ENCODE assay signal across 24 mouse cellular contexts in the genomic region with DNA sequence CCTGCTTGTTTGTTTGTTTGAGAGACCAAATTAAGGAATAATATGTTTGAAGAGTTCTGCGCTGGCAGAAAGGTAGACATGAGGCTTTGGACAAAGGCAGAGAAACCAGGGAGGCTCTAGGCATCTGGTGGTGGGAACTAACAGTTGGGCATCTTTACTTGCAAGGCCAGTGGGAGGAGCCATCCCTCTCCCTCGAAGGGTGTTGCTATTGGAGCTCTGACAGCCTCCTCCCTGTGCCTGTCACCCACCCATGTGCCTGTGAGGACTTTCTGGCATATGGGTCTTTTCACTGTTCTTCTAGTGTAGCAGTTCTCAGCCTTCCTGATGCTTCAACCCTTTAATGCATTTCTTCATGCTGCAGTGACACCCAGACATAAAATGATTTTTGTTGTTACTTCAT.
DNase-seq lines count a peak whose midpoint lies in the region; ATAC-seq and TF ChIP-seq lines count a peak whose summit lies in the region.
"Had no signal": no experiment of that assay in that cellular context is flagged by ENCODE, and none has a peak within 500 bp of the region (broad histone marks: within the 10 kb centered on the region; RNA-seq: fewer than 3 reads in every experiment).

No protein-coding gene starts in this region.

- H3K9ac ChIP-seq in forebrain, embryonic 14.5 days (ENCODE audit: low read length), result no peak overlapping the region
- H3K9ac ChIP-seq in forebrain, postnatal 0 days, result no peak overlapping the region
- H3K9ac ChIP-seq: embryonic facial prominence, embryonic 13.5 days; heart, embryonic 15.5 days; hindbrain, embryonic 15.5 days; limb, embryonic 13.5 days; liver, embryonic 12.5 days had no signal

- H3K9me3 ChIP-seq in forebrain, embryonic 14.5 days (replicated peaks; ENCODE audit: control insufficient read depth, low read length), result no peaks in the 10 kb centered on the region
- H3K9me3 ChIP-seq in forebrain, postnatal 0 days (ENCODE audit: low read length), result no peaks in the 10 kb centered on the region
- H3K9me3 ChIP-seq: embryonic facial prominence, embryonic 13.5 days; heart, embryonic 15.5 days; hindbrain, embryonic 15.5 days; limb, embryonic 13.5 days; liver, embryonic 12.5 days had no signal

- ATAC-seq in forebrain, embryonic 14.5 days, result peak; percentile 73
- no peak for ATAC-seq in forebrain, postnatal 0 days
- ATAC-seq: CD4-positive, CD25-positive, alpha-beta regulatory T cell, adult 4 months; liver, embryonic 12.5 days had no signal

- WGBS in forebrain, embryonic 14.5 days, result 55% methylated on average over 2 of the region's 2 CpGs
- WGBS in forebrain, postnatal 0 days, result 50% methylated on average over 2 of the region's 2 CpGs
- 58% methylated on average over 2 of the region's 2 CpGs for whole genome bisulfite sequencing in thymus, adult 2 months

- H3K4me3 ChIP-seq in forebrain, embryonic 14.5 days (ENCODE audit: low read depth, low read length), result no peak overlapping the region
- no peak overlapping the region for H3K4me3 ChIP-seq in forebrain, postnatal 0 days (ENCODE audit: low read depth, low read length)
- no peak overlapping the region for H3K4me3 ChIP-seq in myocyte
- no peak overlapping the region for H3K4me3 ChIP-seq in thymus, adult 2 months (ENCODE audit: control insufficient read depth, insufficient read depth, low read length)
- H3K4me3 ChIP-seq: embryonic facial prominence, embryonic 13.5 days; erythroblast, embryonic 14.5 days; gastrocnemius, adult 2 months; heart, embryonic 15.5 days; hindbrain, embryonic 15.5 days; limb, embryonic 13.5 days; liver, embryonic 12.5 days had no signal

- no peaks in the 10 kb centered on the region for H3K79me2 ChIP-seq in myocyte (ENCODE audit: control insufficient read depth, insufficient read depth)

- no peaks in the 10 kb centered on the region for H3K27me3 ChIP-seq in forebrain, embryonic 14.5 days (replicated peaks; ENCODE audit: control insufficient read depth, insufficient read depth, low read length)
- no peaks in the 10 kb centered on the region for H3K27me3 ChIP-seq in forebrain, postnatal 0 days (ENCODE audit: insufficient read depth, low read length)
- no peaks in the 10 kb centered on the region for H3K27me3 ChIP-seq in myocyte (ENCODE audit: control insufficient read depth, insufficient read depth, insufficient read length)
- H3K27me3 ChIP-seq in thymus, adult 2 months (ENCODE audit: control insufficient read depth, insufficient read depth, low read length), result no peaks in the 10 kb centered on the region
- H3K27me3 ChIP-seq: embryonic facial prominence, embryonic 13.5 days; heart, embryonic 15.5 days; hindbrain, embryonic 15.5 days; liver, embryonic 12.5 days had no signal

- H3K27ac ChIP-seq in forebrain, embryonic 14.5 days (ENCODE audit: low read depth, low read length), result no peak overlapping the region
- H3K27ac ChIP-seq in forebrain, postnatal 0 days (ENCODE audit: low read depth, low read length), result no peak overlapping the region
- H3K27ac ChIP-seq in thymus, adult 2 months (ENCODE audit: control insufficient read depth, insufficient read depth, low read length), result no peak overlapping the region
- H3K27ac ChIP-seq: embryonic facial prominence, embryonic 13.5 days; gastrocnemius, adult 2 months; heart, embryonic 15.5 days; hindbrain, embryonic 15.5 days; limb, embryonic 13.5 days; liver, embryonic 12.5 days had no signal

- no peak overlapping the region for H3K4me2 ChIP-seq in forebrain, embryonic 14.5 days (ENCODE audit: low read length)
- H3K4me2 ChIP-seq in forebrain, postnatal 0 days (ENCODE audit: low read depth), result no peak overlapping the region
- peak overlapping the region; percentile 4 for H3K4me2 ChIP-seq in myocyte (ENCODE audit: low read depth)
- H3K4me2 ChIP-seq: embryonic facial prominence, embryonic 13.5 days; hindbrain, embryonic 15.5 days; limb, embryonic 13.5 days; liver, embryonic 12.5 days had no signal

- intact Hi-C loops in left cerebral cortex, postnatal 4 days (cut with DNase I), result no loop called here

- peaks cover 4% of the 10 kb centered on the region for H3K4me1 ChIP-seq in forebrain, embryonic 14.5 days (ENCODE audit: control insufficient read depth, insufficient read depth, low read length)
- H3K4me1 ChIP-seq in forebrain, postnatal 0 days (ENCODE audit: insufficient read depth), result no peaks in the 10 kb centered on the region; the same call in 1 of the 2 replicates
- no peaks in the 10 kb centered on the region; the same call in 1 of the 2 replicates for H3K4me1 ChIP-seq in thymus, adult 2 months (replicated peaks; ENCODE audit: control insufficient read depth, insufficient read depth, low read length)
- H3K4me1 ChIP-seq: liver, embryonic 12.5 days had no signal

- no peak for TF ChIP-seq POLR2A in myocyte (IDR thresholded peaks at IDR 0.05; ENCODE audit: insufficient read length, low read depth)
- TF ChIP-seq POLR2A in thymus, adult 2 months (IDR thresholded peaks at IDR 0.05; ENCODE audit: control insufficient read depth, extremely low read depth, insufficient read depth, low read length, poor library complexity), result no peak

- TF ChIP-seq CTCF in forebrain, postnatal 0 days (IDR thresholded peaks at IDR 0.05; ENCODE audit: low read depth), result no peak
- TF ChIP-seq CTCF in thymus, adult 2 months (IDR thresholded peaks at IDR 0.05; ENCODE audit: borderline replicate concordance, control insufficient read depth, extremely low read depth, insufficient read depth, low read length, poor library complexity), result no peak

- no peak overlapping the region for H3ac ChIP-seq in myocyte (ENCODE audit: control insufficient read depth, insufficient read length)

- DNase-seq in forebrain, embryonic 14.5 days (ENCODE audit: low spot score), result peak; percentile 60
- DNase-seq in forebrain, postnatal 0 days, result no peak
- peak; percentile 31 for DNase-seq in left cerebral cortex, postnatal 4 days
- DNase-seq in left cerebral cortex, adult 8-10 months (ENCODE audit: low spot score in 2 of 2), result no peak
- peak; percentile 38 for DNase-seq in brain, adult 2 months (ENCODE audit: low read depth, low spot score)
- DNase-seq in cerebellum, adult 11 months, result no peak
- no peak for DNase-seq in thymus, adult 2 months
- DNase-seq: cerebellum, adult 2 months; cerebellum, postnatal 36 days; embryo, embryonic 11 days; gastrocnemius, adult 2 months; heart, postnatal 36 days; kidney, adult 9 months; kidney, postnatal 14 days; lung, adult 2 months; lung, postnatal 4 days had no signal

- no peaks in the 10 kb centered on the region for H3K36me3 ChIP-seq in forebrain, embryonic 14.5 days (ENCODE audit: control insufficient read depth, insufficient read depth, low read length)
- no peaks in the 10 kb centered on the region for H3K36me3 ChIP-seq in forebrain, postnatal 0 days (ENCODE audit: insufficient read depth)
- H3K36me3 ChIP-seq in myocyte (ENCODE audit: control insufficient read depth, insufficient read depth), result no peaks in the 10 kb centered on the region
- no peaks in the 10 kb centered on the region for H3K36me3 ChIP-seq in thymus, adult 2 months (ENCODE audit: control insufficient read depth, insufficient read depth, low read length)
- H3K36me3 ChIP-seq: embryonic facial prominence, embryonic 13.5 days; heart, embryonic 15.5 days; hindbrain, embryonic 15.5 days; limb, embryonic 13.5 days; liver, embryonic 12.5 days had no signal

TF ChIP-seq in myocyte, 11 proteins besides CTCF, POLR2A, EP300 and RAD21:
- TF ChIP-seq TCF12 (IDR thresholded peaks at IDR 0.05; ENCODE audit: insufficient read depth, poor library complexity, severe bottlenecking) (no peak), TCF3 (IDR thresholded peaks at IDR 0.05; ENCODE audit: insufficient read length, low read depth) (no peak), CEBPB (IDR thresholded peaks at IDR 0.05; ENCODE audit: insufficient read depth, poor library complexity, severe bottlenecking) (no peak), REST (IDR thresholded peaks at IDR 0.05; ENCODE audit: insufficient read depth, insufficient read length) (no peak), POLR2AphosphoS2 (IDR thresholded peaks at IDR 0.05; ENCODE audit: insufficient read length, low read depth) (no peak), MYOG (IDR thresholded peaks at IDR 0.05; ENCODE audit: control insufficient read depth in 1 of 3, insufficient read depth in 1 of 3, insufficient read length in 2 of 3, low read depth in 2 of 3) (no peak), MAX (IDR thresholded peaks at IDR 0.05; ENCODE audit: low read depth) (no peak), SRF (IDR thresholded peaks at IDR 0.05; ENCODE audit: control insufficient read depth, insufficient read length, low read depth) (no peak), MYOD1 (IDR thresholded peaks at IDR 0.05; ENCODE audit: control insufficient read depth in 1 of 3, insufficient read length in 2 of 3, low read depth in 2 of 3) (no peak), USF1 (IDR thresholded peaks at IDR 0.05; ENCODE audit: low read depth) (no peak), E2F4 (IDR thresholded peaks at IDR 0.05; ENCODE audit: insufficient read depth) (no peak)

Comparison
In these comparisons a context has a peak if more than half of its experiments do, and no peak if none do; other contexts are left out.
1. DNase-seq: peak in forebrain, embryonic 14.5 days (single experiment), left cerebral cortex, postnatal 4 days (single experiment) and brain, adult 2 months (single experiment); none in forebrain, postnatal 0 days (single experiment), left cerebral cortex, adult 8-10 months (0 of 2), cerebellum, adult 11 months (single experiment) and thymus, adult 2 months (single experiment).